Mouse (Mus musculus): ENCODE results near the gene Atf7.

The Atf7 gene

DNA sequence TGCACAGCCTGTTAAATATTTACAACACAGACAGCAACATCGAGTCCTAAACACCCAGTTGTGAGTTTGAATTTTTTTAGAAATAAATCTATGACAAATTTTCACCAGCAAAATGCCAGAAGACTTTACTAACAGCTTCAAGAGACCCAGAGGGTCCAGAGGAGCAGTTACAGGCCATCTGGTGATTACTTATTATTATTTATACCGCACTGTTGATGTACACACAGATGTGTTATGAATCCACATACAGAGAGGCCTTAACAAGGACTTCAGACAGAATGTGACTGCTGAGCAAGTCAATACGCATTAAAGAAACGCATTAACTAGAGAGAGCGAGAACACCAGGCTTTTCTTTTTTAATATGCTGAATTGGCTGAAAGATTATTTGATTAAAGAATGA lies 39.8 kb downstream of the Atf7 start:
- ChIA-PET POLR2A (interaction anchor here in 2 of 4 experiments (0.5 to 1.6 kb wide), 2 partner anchors 20 to 85 kb away, joined by 3 to 5 read pairs; no protein-coding TSS in a partner anchor), CTCF (interaction anchor here in 3 of 4 experiments (0.6 to 0.8 kb wide), 4 partner anchors 12 to 346 kb away, joined by 3 to 8 read pairs (median 4); no protein-coding TSS in a partner anchor)

DNA sequence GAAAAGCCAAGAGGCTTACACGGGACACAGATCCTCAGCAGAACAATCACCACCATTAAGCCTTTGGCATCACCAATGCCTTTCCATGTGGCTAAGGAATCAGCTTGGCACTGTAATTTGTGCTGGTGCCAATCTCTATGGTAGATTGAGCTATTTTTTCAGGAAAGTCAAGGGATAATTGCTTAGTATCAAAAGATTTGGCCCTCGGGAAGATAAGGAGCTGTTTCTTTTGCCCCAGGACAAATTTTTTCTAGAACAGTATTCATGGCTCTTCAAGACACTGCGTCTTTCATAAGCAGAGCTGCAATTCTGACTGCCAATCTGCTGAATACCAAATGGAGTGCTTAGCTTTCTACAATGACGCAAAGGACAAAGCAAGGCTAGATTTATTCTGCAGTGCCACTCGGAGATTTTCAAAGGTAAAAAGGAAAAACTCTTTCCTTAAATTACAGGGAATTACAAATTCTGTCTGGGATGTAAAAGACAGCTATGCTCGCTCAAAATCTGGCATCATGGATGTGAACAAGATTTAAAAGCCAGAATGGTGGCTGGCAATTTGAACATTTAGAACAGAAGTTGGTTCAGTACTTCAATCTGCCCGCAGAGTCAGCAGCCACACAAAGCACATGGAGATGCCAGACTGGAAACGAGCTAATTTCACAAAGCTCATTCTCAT lies 41.4 kb downstream of the Atf7 start:
- ChIA-PET CTCF (interaction anchor here in 2 of 4 experiments (0.6 to 0.7 kb wide), 4 partner anchors 36 to 1328 kb away, joined by 3 to 11 read pairs (median 6); no protein-coding TSS in a partner anchor), POLR2A (interaction anchor here in 3 of 4 experiments (0.6 to 1.9 kb wide), 14 partner anchors 9 to 178 kb away, joined by 3 to 7 read pairs (median 4); partner anchors contain the start of genes Sp1 (in 1 of the 3) and Tarbp2 (in 1 of the 3))

DNA sequence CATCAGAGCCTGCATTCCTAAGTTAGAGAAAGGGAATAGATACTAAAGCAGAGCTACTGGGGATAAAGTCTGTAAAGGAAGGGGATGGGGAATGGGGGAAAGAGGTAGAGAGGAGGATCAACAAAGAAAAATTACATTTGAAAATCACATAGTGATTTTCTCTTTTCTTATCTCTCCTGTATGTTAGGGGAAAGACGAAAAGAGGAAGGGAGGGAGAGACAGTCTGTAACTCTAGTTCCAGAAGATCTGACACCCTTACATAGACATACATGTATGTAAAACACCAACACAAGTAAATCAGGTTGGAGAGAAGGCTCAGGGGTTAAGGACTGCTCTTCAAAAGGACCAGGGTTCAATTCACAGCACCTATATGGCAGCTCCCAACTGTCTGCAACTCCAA lies 44.1 kb downstream of the Atf7 start:
- ChIA-PET CTCF (no interaction called here), POLR2A (no interaction called here)

DNA sequence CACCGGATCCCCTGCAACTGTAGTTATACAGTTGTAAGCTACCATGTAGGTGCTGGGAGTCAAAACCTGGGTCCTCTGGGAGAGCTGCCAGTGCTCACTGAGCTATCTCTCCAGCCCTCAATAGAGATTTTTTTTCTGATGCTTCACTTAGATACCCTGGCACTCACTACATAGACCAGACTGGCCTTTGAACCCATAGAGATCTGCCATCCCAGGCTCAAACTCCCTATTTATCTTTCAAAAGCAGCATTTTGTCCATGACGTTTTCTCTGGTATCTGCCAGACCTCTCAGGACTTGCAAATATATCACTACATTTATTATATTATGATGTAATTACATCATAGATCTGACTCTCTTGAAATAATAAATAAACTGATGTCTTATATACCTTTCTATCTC lies 46.9 kb downstream of the Atf7 start:
- ChIA-PET CTCF (interaction anchor here in 1 of 4 experiments (0.6 kb wide), 1 partner anchor 107 kb away, joined by 3 read pairs; no protein-coding TSS in a partner anchor), POLR2A (no interaction called here)

DNA sequence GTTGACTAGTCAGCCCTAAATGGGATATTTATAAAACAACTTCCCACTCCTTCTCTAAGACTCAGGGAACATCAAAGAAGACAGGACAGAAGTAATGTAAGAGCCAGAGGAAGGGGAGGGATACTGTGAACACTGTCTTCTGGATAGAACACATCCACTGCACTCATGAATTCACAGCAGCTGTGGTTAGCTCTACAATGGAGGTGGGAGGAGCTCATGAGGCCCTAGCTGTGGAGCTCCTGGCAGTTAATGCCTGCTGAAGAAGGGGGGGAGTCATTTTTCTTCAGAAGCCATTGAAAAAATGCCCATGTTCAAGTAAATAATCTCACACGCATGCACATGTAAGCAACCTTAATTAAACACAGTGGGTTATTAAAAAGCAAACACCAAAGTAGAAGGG lies 48.3 kb downstream of the Atf7 start:
- ChIA-PET POLR2A (interaction anchor here in 1 of 4 experiments (0.9 to 1.1 kb wide), 2 partner anchors 36 to 98 kb away, joined by 3 read pairs; no protein-coding TSS in a partner anchor), CTCF (interaction anchor here in 2 of 4 experiments (0.5 to 1.0 kb wide), 3 partner anchors 11 to 118 kb away, joined by 3 to 5 read pairs (median 3); no protein-coding TSS in a partner anchor)

DNA sequence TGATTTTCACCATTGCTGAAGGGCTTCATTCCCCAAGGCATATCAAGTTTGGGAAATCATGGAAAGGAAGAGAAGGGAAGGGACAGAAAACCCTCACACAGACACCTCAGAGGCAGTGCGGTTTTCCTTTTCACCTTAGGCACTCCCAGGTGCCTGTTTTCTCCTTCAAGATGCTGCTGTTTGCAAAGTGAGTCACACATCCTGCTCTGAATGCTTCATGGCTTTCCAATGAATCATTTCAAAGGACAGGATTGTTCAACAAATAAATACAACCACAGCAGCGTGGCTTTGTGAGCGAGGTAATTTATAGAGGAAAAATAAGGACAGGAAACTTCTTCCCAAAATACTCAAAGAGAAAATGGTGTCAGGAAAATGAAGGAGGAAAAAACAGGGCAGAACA lies 53.2 kb downstream of the Atf7 start:
- CTCF ChIA-PET: interaction anchor here in 1 of 4 experiments (0.5 kb wide), 1 partner anchor 31 kb away, joined by 3 read pairs; no protein-coding TSS in a partner anchor
- POLR2A ChIA-PET: interaction anchor here in 2 of 4 experiments (0.6 to 2.4 kb wide), 4 partner anchors 20 to 699 kb away, joined by 3 to 12 read pairs (median 6); no protein-coding TSS in a partner anchor

DNA sequence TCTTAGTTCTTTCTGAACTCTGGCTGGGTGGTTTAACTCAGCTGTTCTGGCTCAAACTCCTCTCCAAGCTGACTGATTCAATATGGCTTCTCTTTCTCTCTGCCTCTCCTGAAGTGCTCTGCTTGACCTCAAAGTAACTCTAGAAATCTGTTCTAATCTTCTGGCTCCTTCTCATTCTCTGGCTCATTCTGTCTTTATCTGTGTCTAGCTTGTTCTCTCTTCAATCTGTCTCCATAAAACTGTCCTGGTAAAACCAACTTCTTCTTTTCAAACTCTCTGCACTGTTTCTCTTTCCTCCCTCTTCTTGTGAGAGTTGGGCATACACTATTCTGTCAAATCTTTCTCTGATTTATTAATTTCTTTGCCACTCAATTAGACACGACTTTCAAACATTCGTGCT lies 57.4 kb downstream of the Atf7 start:
- ChIA-PET POLR2A (interaction anchor here in 2 of 4 experiments (0.5 to 0.7 kb wide), 4 partner anchors 23 to 55 kb away, joined by 3 to 4 read pairs (median 3); no protein-coding TSS in a partner anchor), CTCF (interaction anchor here in 1 of 4 experiments (0.6 kb wide), 1 partner anchor 387 kb away, joined by 5 read pairs; no protein-coding TSS in a partner anchor)

DNA sequence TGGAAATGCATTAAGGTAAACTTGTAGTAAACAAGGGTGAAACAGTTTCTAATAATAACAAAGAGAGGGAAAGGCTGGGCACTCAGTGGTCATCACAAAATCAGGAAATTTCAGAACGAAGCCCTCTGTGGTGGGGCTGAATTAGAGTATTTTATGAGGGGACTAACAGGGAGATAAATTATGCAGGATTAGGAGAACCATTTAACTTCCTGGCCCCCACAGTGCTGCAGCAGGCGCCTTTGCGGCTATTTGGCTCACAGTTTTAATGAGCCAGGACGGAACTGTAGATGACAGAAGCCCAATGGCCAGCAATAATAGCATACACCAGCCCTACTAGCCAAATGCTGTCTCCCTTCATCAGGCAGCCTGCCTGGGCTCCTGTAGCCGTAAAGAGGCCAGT lies 61.6 kb downstream of the Atf7 start:
- ChIA-PET CTCF (no interaction called here), POLR2A (no interaction called here)

DNA sequence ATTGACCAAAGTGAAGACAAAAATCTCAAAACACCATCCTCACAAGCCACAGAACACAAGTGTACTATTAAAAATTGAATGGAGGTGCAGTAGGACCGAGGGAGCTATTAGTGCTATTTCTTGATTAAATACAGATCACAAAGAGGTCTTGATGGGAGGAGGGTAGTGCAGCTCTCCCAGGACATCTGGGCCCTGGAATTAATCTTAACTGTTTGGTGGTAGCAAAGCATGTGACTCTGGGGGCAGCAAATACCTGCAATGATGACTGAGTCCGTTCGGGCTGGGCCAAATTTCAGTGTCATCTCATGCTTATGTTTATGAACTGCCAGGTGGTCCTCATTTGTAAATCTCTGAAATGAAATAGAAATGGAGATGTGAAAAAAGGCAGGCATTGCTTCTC lies 62.2 kb downstream of the Atf7 start:
- POLR2A ChIA-PET: interaction anchor here in 3 of 4 experiments (0.5 to 1.1 kb wide), 7 partner anchors 10 to 132 kb away, joined by 3 to 4 read pairs (median 3); no protein-coding TSS in a partner anchor
- CTCF ChIA-PET: no interaction called here

DNA sequence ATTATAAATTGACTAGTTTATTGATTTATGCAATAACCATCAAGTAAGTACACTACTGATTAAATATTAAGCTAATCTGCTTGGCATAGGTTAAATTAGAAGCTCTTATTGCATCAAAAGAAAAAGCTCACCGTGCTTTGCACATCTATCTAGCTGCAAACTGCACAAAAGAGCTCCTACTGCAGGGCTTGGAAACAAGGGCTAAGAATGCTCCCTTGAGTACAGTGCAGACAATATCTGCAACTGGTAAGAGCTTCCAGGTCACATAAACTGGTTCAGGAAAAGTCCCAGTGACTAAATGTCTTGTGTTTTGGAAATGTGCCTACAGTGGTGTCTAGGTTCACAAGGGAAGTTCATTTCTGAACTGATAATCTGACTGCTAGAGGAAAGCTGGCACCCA lies 62.8 kb downstream of the Atf7 start:
- ChIA-PET CTCF (no interaction called here), POLR2A (interaction anchor here in 3 of 4 experiments (0.5 to 1.1 kb wide), 7 partner anchors 11 to 132 kb away, joined by 3 to 4 read pairs (median 3); no protein-coding TSS in a partner anchor)

DNA sequence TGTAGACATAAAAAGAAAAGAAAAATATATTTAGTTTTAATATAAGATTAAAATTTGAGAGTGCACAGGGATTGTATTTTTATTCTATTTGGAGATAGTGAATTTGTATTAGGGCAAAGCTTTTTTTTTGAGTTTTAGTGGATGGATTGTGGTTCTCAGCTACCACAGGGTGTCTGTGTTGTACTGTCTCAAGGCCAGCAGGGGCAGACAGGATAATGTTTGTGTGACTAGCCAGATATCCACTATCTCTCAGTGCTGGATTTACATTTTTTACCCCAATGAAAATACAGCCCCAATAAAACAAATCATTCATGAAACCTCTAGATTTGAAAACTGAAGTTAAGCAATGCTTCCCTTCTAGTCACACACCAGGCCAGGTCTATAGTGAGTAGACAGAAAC lies 67.7 kb downstream of the Atf7 start:
- ChIA-PET CTCF (interaction anchor here in 1 of 4 experiments (0.6 kb wide), 1 partner anchor 433 kb away, joined by 3 read pairs; the partner anchor contains the start of gene Hoxc8), POLR2A (interaction anchor here in 3 of 4 experiments (0.7 to 1.2 kb wide), 6 partner anchors 11 to 165 kb away, joined by 3 read pairs; partner anchors contain the start of gene Sp1 (in 1 of the 3))

DNA sequence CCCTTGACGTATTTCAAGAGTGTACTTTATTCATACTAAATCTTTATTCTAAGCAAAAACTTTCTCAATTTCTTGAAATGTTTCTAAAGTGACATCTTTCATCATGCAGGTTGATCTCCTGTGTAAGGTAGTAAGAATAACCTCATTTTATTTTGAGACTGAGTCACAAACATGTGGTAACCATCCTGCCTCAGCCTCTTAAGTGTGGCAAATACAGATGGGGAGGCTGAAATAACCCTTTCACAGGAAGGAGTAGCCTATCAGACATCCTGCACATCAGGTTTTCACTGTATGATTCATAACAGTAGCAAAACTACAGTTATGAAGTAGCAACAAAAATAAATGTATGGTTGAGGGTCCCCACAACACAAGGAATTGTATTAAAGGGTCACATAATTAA lies 69.7 kb downstream of the Atf7 start:
- POLR2A ChIA-PET: no interaction called here
- CTCF ChIA-PET: no interaction called here

DNA sequence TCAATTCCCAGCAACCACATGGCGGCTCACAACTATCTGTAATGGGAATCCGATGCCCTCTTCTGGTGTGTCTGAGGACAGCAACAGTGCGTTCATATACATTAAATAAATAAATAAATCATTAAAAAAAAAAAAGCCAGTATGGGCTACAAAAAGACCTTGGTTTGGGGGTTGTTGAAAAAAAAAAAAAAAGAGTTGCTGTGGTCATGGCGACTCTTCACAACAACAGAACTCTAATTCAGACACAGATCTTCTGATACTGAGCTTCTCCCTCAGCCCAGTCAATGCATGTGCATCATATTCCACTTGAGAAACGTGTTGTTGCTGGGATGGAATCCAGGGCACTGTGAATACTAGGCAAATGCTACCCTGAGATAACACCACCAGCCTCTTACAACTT lies 72.7 kb downstream of the Atf7 start:
- POLR2A ChIA-PET: interaction anchor here in 2 of 4 experiments (0.6 to 1.1 kb wide), 5 partner anchors 11 to 377 kb away, joined by 3 to 5 read pairs (median 4); no protein-coding TSS in a partner anchor
- CTCF ChIA-PET: interaction anchor here in 3 of 4 experiments (0.7 kb wide), 3 partner anchors 125 to 733 kb away, joined by 3 to 11 read pairs (median 3); no protein-coding TSS in a partner anchor

DNA sequence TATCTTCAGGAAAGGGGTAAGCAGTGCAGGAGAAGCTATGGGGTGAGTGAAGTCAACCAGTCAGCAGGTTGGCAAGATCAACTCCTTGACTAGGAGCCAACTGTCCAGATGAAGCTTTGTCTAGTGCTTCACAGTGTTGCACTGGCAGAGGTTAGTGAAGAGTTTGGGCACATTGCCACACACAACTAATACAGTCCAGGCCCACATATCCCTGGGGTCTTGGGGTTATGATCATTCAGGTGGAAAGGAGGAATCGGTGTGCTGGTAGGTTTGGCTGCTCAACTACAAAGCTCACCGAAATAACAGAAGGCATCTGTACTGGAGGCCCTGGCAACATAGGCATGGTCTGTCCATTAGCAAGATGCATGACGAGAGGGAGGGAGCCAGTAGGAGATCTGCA lies 77.8 kb downstream of the Atf7 start:
- CTCF ChIA-PET: interaction anchor here in 1 of 4 experiments (0.5 to 1.2 kb wide), 3 partner anchors 166 to 314 kb away, joined by 3 read pairs; no protein-coding TSS in a partner anchor
- POLR2A ChIA-PET: interaction anchor here in 1 of 4 experiments (0.6 to 1.7 kb wide), 2 partner anchors 30 to 42 kb away, joined by 4 to 5 read pairs; partner anchors contain the start of gene Tarbp2

DNA sequence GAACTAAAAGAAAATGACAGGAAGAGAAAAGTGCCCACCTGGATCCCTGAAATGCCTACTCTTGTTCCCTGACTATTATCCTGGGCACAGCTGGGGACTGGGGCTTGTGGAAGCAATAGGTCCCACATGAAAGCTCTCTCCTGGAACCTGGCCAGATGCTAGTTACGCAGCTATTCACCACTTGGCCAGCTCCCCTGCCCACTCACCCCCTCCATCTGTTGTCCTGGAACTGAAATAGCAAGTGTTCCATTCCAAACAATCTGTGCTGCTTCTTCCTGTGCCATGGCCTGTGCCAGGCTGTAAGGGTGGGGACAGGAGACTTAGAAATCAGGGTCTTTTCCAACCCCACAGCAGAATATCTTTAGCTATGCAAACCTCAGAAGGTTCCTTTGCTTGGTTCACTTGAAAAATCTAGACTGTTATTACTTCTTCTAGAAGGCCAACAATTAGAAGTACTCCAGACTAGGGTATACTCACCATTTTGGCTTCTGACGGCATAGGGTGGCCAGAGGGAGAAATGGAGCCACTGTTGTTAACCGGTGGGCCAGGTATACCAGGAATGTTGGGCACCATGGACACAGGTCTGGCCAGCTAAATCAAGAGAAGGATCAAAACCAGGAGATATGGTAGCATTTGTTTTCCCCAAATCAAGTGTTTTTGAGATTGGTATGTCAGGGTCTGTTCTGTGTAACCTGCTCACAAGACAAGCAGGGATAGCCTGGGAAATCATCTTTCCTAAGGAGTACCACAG lies 78.4 kb downstream of the Atf7 start:
- ChIA-PET POLR2A (interaction anchor here in 1 of 4 experiments (0.6 to 1.7 kb wide), 4 partner anchors 11 to 43 kb away, joined by 3 to 5 read pairs (median 4); partner anchors contain the start of gene Tarbp2), CTCF (interaction anchor here in 1 of 4 experiments (0.8 to 1.2 kb wide), 2 partner anchors 170 to 315 kb away, joined by 3 read pairs; no protein-coding TSS in a partner anchor)

DNA sequence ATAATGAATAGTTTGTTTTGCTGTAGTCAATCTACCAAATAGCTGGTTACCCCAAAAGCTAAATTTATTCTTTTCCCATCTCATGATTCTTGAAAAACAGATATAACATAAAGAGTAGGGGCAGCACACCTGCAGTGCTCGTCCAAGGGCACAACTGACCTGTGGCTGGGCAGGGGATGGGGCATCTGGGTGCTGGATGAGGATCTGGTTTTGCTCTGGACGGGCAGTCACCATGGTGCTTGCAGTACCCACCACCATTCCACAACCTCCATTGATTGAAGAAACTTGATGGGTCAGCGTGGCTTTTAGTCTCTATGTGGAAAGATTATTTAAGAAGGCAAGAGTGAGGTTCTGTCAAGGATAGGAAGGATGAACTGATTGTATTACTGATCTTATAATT lies 79.0 kb downstream of the Atf7 start:
- POLR2A ChIA-PET: interaction anchor here in 1 of 4 experiments (0.8 to 1.0 kb wide), 2 partner anchors 12 to 24 kb away, joined by 3 read pairs; no protein-coding TSS in a partner anchor

DNA sequence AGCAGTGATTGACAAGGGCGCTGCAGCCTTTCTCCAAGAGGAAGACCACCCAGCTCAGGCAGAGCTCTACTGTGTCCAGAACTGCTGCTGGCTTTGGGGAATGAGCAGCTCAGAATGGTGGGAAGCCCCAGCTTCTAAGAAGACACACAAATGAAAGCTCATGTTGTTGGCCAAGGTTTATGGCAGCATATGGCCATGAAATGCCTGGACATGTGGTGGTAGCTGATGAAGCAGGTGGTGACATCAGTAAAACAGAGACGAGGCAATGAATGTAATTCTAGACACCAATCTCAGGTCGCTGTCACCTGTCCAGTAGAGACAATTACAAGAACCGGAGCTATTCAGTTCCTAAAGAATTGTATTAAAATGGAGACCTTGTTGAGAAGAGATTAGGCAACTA lies 80.5 kb downstream of the Atf7 start:
- CTCF ChIA-PET: interaction anchor here in 2 of 4 experiments (0.6 to 1.0 kb wide), 2 partner anchors 19 to 52 kb away, joined by 3 to 7 read pairs; no protein-coding TSS in a partner anchor

More for the DNA sequence above, 79.0 kb downstream of the Atf7 start:
- CTCF ChIA-PET: no interaction called here

DNA sequence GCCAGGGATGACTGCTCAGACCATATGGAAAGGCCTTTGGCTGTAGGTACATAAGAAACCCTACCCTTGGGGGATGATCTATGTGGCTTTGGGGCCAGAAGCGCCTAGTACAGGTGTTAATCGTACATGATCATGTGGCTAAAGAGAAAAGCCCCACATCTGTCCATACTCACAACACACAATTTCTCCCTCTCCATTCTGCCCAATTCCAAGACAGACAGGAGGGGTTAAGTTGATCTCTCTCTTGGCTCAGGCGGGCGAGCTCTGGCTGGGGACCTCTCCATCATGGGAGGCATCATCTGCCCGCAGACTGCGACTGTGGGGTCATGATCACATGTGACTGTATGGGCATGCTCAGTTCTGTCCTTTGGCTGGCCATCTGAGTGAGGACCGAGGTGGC lies 91.3 kb downstream of the Atf7 start:
- POLR2A ChIA-PET: interaction anchor here in 1 of 4 experiments (0.8 to 2.3 kb wide), 3 partner anchors 9 to 129 kb away, joined by 3 to 6 read pairs (median 3); partner anchors contain the start of gene Npff
- CTCF ChIA-PET: interaction anchor here in 1 of 4 experiments (1.6 kb wide), 1 partner anchor 9 kb away, joined by 8 read pairs; the partner anchor contains the start of gene Npff

More for the DNA sequence above, 80.5 kb downstream of the Atf7 start:
- POLR2A ChIA-PET: interaction anchor here in 2 of 4 experiments (0.6 to 1.0 kb wide), 3 partner anchors 15 to 113 kb away, joined by 3 read pairs; partner anchors contain the start of gene Map3k12 (in 1 of the 2)

Measured in embryonic stem cell, embryonic (primary cell).